Comparison of ENCODE assay signal across 16 mouse cellular contexts in the genomic region with DNA sequence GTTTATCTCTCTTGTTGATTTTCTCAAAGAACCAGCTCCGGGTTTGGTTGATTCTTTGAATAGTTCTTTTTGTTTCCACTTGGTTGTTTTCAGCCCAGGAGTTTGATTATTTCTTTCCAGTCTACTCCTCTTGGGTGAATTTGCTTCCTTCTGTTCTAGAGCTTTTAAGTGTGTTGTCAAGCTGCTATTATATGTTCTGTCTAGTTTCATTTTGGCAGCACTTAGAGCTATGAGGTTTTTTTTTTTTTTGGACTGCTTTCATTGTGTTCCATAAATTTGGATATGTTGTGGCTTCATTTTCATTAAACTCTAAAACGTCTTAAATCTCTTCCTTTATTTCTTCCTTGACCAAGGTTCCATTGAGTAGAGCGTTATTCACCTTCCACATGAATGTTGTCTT.
"Had no signal": no experiment of that assay in that cellular context is flagged by ENCODE, and none has a peak within 500 bp of the region (broad histone marks: within the 10 kb centered on the region; RNA-seq: fewer than 3 reads in every experiment).

No protein-coding gene starts in this region.

- H3K9me3 ChIP-seq: neural tube, embryonic 13.5 days; neural tube, embryonic 15.5 days; stomach, embryonic 15.5 days had no signal

- H3K4me3 ChIP-seq: neural tube, embryonic 13.5 days; neural tube, embryonic 15.5 days; stomach, embryonic 15.5 days had no signal

- H3K36me3 ChIP-seq: neural tube, embryonic 13.5 days; neural tube, embryonic 15.5 days; stomach, embryonic 15.5 days had no signal

- H3K27ac ChIP-seq: neural tube, embryonic 13.5 days; neural tube, embryonic 15.5 days; stomach, embryonic 15.5 days; stomach, postnatal 0 days had no signal

- H3K27me3 ChIP-seq: neural tube, embryonic 13.5 days; neural tube, embryonic 15.5 days; stomach, embryonic 15.5 days had no signal

- H3K9ac ChIP-seq: neural tube, embryonic 13.5 days; neural tube, embryonic 15.5 days; stomach, embryonic 15.5 days had no signal

- H3K4me1 ChIP-seq: neural tube, embryonic 13.5 days; neural tube, embryonic 15.5 days; stomach, embryonic 15.5 days had no signal

- DNase-seq: retina, postnatal 1 day; right cerebral cortex, adult 18-20 months; right cerebral cortex, postnatal 14 days; right cerebral cortex, postnatal 25 days; right cerebral cortex, postnatal 4 days; spleen, adult 18-20 months; thymus, adult 18-20 months; thymus, adult 2 months; thymus, postnatal 14 days; thymus, postnatal 25 days; thymus, postnatal 36 days; thymus, postnatal 4 days had no signal
